Mouse (Mus musculus): ENCODE measurements around the gene Gm42688. TPM values are rescaled to one million over a fixed set of nuclear protein-coding genes. Genes with fewer than 3 reads are reported as not detected.

The Gm42688 gene
- polyA plus RNA-seq, 1 experiment from 2014 or later, result 1.9 TPM

DNA sequence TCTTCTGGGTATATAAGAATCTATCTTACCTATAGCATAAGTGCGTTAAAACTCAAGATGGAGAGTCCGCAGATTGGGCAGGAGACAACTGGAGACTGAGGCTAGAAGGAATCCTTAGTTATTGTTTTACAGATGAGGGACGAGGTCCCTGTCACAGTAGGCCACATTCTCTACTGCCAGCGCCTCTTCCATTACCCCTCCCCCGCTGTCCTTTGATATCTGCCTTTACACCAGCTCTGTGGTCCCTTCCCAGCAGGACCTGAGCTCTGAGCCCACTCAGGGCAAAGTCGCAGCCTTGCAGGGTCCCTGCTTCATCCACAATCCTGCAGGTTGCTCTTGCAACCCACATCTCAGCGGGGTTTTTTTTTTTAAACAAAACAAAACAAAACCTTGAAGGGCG is 33.2 kb upstream of the Gm42688 start:
- 6% methylated on average over 8 of the region's 8 CpGs for WGBS
- Histone ChIP-seq H3K36me3 (ENCODE audit: control insufficient read depth, insufficient read depth, low read length) (no peaks in the 10 kb centered on the region), H3K27me3 (replicated peaks; ENCODE audit: control insufficient read depth, insufficient read depth, low read length) (peaks cover 93% of the 10 kb centered on the region), H3K4me2 (ENCODE audit: low read length) (no peak overlapping the region), H3K9me3 (replicated peaks; ENCODE audit: control insufficient read depth, low read length) (no peaks in the 10 kb centered on the region), H3K4me3 (ENCODE audit: low read depth, low read length) (peak overlapping the region; percentile 10; the same call in 1 of the 2 replicates), H3K27ac (ENCODE audit: low read depth, low read length) (no peak overlapping the region), H3K4me1 (ENCODE audit: control insufficient read depth, insufficient read depth, low read length) (no peaks in the 10 kb centered on the region; the same call in 1 of the 2 replicates), H3K9ac (ENCODE audit: low read length) (no peak overlapping the region)
- DNase-seq (ENCODE audit: low spot score), result no peak
- ATAC-seq, result no peak

DNA sequence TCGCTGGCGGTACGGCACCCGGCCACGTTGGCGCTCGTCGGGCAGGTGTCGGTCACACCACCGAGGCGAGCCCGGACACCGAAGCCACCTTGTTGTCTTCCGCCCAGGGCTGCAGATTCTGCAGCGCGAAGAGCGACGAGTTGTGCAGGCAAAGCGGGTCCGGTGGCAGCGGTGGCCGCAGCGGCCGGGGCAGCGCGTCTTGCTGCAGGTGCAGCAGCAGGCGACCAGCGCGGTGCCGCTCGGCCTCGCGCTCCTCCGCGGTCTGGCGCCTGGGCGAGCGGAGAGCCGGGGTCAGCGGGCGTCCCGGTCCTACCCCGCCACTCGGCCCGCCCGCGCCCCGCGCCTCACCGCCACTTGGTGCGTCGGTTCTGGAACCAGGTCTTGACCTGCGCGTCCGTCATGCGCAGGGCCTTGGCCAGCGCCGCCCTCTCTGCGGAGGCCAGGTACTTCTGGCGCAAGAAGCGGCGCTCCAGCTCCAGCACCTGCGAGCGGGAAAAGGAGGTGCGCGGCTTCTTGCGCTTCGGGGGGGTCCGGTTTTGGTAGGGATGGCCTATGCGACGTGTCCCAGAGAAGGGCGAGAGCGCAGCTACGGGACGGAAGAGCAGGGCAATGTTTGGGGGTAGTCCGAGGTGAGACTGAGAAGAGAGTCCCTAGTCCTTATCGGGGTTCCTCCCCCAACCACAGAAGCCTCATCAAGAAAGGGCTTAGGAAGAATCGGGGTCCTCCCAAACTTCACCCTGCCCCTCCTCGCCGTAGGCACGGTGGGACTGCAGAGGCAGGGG is 32.5 kb upstream of the Gm42688 start:
- WGBS, result under 1% methylated on average over 71 of the region's 81 CpGs
- peaks cover 94% of the 10 kb centered on the region for H3K27me3 ChIP-seq (replicated peaks; ENCODE audit: control insufficient read depth, insufficient read depth, low read length)
- DNase-seq (ENCODE audit: low spot score), result no peak

DNA sequence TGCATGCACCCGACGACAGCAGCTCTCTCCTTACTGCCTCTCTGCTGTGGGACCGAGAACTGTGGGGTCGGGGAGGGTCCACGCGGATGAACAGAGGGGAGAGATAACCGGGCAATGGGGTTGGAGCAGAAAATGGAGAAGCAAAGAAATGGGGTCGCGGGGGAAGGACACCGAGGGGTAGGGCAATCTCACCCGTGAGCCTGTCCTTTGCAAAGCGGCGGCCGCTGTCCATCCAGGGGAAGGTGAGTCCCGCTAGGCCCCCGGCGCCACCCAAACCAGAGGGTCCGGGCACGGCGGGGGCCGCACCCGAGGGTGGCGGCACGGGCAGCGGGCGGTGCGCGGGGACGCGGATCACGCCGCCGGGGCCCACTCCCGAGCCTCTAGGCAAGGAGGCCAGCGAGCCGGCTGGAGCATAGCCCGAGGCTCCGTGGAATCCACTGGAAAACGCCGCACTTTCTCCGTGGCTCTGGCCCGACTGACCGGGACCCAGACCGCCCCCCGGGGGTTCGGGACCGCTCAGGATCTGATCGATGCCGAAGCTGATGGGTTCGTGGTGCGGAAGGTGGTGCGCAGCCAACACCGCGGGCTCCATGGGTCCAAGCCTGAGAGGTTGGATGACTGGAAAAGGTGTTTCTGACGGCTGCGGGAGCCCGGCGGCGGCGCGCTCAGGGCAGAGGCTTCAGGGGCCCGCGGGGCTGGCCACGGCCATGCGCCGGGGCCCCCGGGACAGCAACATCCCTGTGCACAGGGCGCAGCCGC is 31.8 kb upstream of the Gm42688 start:
- Histone ChIP-seq H3K9me3 (replicated peaks; ENCODE audit: control insufficient read depth, low read length) (no peaks in the 10 kb centered on the region), H3K9ac (ENCODE audit: low read length) (no peak overlapping the region), H3K27me3 (replicated peaks; ENCODE audit: control insufficient read depth, insufficient read depth, low read length) (peaks cover 91% of the 10 kb centered on the region), H3K36me3 (ENCODE audit: control insufficient read depth, insufficient read depth, low read length) (no peaks in the 10 kb centered on the region), H3K4me1 (ENCODE audit: control insufficient read depth, insufficient read depth, low read length) (no peaks in the 10 kb centered on the region; the same call in 1 of the 2 replicates), H3K4me2 (ENCODE audit: low read length) (0 out of 2 replicates have a peak overlapping the region, but pooled peaks have one; percentile 16), H3K27ac (ENCODE audit: low read depth, low read length) (no peak overlapping the region), H3K4me3 (ENCODE audit: low read depth, low read length) (0 out of 2 replicates have a peak overlapping the region, but pooled peaks have one; percentile 9)
- 0 out of 2 replicates have a peak, but pooled peaks have one; percentile 16 for ATAC-seq
- 1% methylated on average over 51 of the region's 69 CpGs for WGBS
- no peak for DNase-seq (ENCODE audit: low spot score)

More for the DNA sequence above, 32.5 kb upstream of the Gm42688 start:
- no peak overlapping the region for H3K9ac ChIP-seq (ENCODE audit: low read length)
- no peaks in the 10 kb centered on the region for H3K36me3 ChIP-seq (ENCODE audit: control insufficient read depth, insufficient read depth, low read length)
- ATAC-seq, result no peak
- H3K27ac ChIP-seq (ENCODE audit: low read depth, low read length), result no peak overlapping the region
- no peaks in the 10 kb centered on the region for H3K9me3 ChIP-seq (replicated peaks; ENCODE audit: control insufficient read depth, low read length)
- H3K4me1 ChIP-seq (ENCODE audit: control insufficient read depth, insufficient read depth, low read length), result no peaks in the 10 kb centered on the region; the same call in 1 of the 2 replicates
- peak overlapping the region; percentile 10; the same call in 1 of the 2 replicates for H3K4me3 ChIP-seq (ENCODE audit: low read depth, low read length)
- 0 out of 2 replicates have a peak overlapping the region, but pooled peaks have one; percentile 18 for H3K4me2 ChIP-seq (ENCODE audit: low read length)

DNA sequence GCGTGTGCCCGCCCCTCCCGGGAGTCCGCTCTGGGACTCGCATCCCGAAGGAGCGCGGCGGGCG is 31.3 kb upstream of the Gm42688 start, which contains the start of gene Tlx2:
TSS of gene Tlx2 (minus strand) at position 47 of the 64 bp plus-strand sequence.
- 0 out of 2 replicates have a peak within 1 kb of the TSS, but pooled peaks have one; percentile 9 for H3K4me3 ChIP-seq (ENCODE audit: low read depth, low read length)
- H3K36me3 ChIP-seq (ENCODE audit: control insufficient read depth, insufficient read depth, low read length), result no peaks in the 10 kb centered on the region
- H3K4me2 ChIP-seq (ENCODE audit: low read length), result 0 out of 2 replicates have a peak within 1 kb of the TSS, but pooled peaks have one; percentile 16
- H3K27me3 ChIP-seq (replicated peaks; ENCODE audit: control insufficient read depth, insufficient read depth, low read length), result peaks cover 90% of the 10 kb centered on the region
- no peak within 1 kb of the TSS for H3K27ac ChIP-seq (ENCODE audit: low read depth, low read length)
- DNase-seq (ENCODE audit: low spot score) (no peak), ATAC-seq (no peak)
- H3K9me3 ChIP-seq (replicated peaks; ENCODE audit: control insufficient read depth, low read length), result no peaks in the 10 kb centered on the region
- H3K9ac ChIP-seq (ENCODE audit: low read length), result no peak within 1 kb of the TSS
- WGBS, result 0% methylated on average over 10 of the region's 10 CpGs
- H3K4me1 ChIP-seq (ENCODE audit: control insufficient read depth, insufficient read depth, low read length), result no peaks in the 10 kb centered on the region; the same call in 1 of the 2 replicates

DNA sequence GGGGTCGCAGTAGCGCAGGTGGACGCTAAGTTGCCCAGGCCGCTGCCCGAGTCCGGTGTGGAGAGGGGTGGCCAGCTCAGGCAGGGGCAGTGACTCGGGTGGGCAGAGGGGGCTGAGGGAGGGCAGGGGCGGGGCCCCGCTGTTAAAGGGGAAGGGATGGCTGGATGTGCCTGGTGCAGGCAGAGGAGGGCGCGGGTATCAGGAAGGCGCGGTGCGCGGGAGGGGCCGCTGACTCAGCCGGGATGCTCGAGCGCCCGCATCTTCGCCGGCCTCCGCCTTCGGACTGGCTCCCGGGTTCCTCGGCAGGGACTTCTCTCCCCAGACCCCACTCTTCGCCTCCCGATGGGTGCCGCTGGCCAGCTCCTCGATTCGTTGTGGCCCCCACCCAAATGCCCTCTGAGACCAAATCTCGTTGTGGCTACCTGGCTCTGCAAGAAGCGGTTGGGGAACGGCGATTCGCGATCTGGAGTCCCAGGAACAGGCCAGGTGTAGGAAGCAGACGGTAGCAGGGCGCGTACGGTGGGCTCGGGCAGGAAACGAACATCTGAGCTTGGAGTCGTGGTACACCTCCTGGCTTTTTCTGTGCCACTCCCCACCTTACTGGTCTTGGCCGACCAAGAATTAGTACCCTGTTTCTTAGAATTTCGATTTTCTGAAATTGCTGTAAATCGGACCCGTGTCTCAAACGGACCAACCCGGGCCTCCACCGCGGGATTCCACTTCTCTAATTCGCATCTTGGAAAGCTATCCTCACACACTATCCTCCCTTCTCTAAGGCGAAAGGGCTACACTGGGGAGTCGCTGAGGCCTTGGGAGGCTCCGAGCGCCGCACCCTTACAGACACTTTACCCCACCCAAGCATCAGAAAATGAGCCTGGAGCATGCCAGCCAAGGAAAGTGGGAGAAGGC is 30.9 kb upstream of the Gm42688 start:
- peak; percentile 38 for DNase-seq (ENCODE audit: low spot score)

DNA sequence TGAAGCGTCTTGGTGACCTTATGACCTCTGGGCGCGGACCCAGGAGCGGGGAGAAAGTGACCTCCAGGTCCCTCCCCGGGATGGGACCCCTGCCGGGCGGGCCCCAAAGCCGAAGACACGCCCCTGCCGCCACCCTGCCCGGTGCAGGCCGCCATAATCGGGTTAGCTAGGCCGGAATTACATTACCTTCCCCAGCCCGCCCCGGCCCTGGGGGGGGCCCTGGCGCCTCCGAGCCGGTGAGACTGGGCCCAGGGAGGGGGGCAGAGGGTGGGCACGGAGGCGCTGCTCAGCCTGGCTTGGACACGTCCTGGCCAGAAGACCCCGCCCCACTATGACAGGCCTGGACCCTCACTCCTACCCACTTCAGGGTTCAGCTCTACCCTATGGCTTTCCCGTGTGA is 30.2 kb upstream of the Gm42688 start:
- Histone ChIP-seq H3K9me3 (replicated peaks; ENCODE audit: control insufficient read depth, low read length) (no peaks in the 10 kb centered on the region), H3K36me3 (ENCODE audit: control insufficient read depth, insufficient read depth, low read length) (no peaks in the 10 kb centered on the region), H3K27me3 (replicated peaks; ENCODE audit: control insufficient read depth, insufficient read depth, low read length) (peaks cover 89% of the 10 kb centered on the region), H3K9ac (ENCODE audit: low read length) (no peak overlapping the region), H3K27ac (ENCODE audit: low read depth, low read length) (no peak overlapping the region), H3K4me2 (ENCODE audit: low read length) (no peak overlapping the region), H3K4me1 (ENCODE audit: control insufficient read depth, insufficient read depth, low read length) (no peaks in the 10 kb centered on the region; the same call in 1 of the 2 replicates), H3K4me3 (ENCODE audit: low read depth, low read length) (no peak overlapping the region)
- peak; percentile 24; the same call in 1 of the 2 replicates for ATAC-seq
- DNase-seq (ENCODE audit: low spot score), result no peak
- WGBS, result under 1% methylated on average over 24 of the region's 24 CpGs

More for the DNA sequence above, 30.9 kb upstream of the Gm42688 start:
- H3K4me1 ChIP-seq (ENCODE audit: control insufficient read depth, insufficient read depth, low read length), result no peaks in the 10 kb centered on the region; the same call in 1 of the 2 replicates
- no peak overlapping the region for H3K9ac ChIP-seq (ENCODE audit: low read length)
- under 1% methylated on average over 55 of the region's 58 CpGs for WGBS
- H3K4me2 ChIP-seq (ENCODE audit: low read length), result 0 out of 2 replicates have a peak overlapping the region, but pooled peaks have one; percentile 16
- H3K27ac ChIP-seq (ENCODE audit: low read depth, low read length), result no peak overlapping the region
- ATAC-seq, result 0 out of 2 replicates have a peak, but pooled peaks have one; percentile 9
- H3K36me3 ChIP-seq (ENCODE audit: control insufficient read depth, insufficient read depth, low read length), result no peaks in the 10 kb centered on the region
- peaks cover 89% of the 10 kb centered on the region for H3K27me3 ChIP-seq (replicated peaks; ENCODE audit: control insufficient read depth, insufficient read depth, low read length)
- H3K9me3 ChIP-seq (replicated peaks; ENCODE audit: control insufficient read depth, low read length), result no peaks in the 10 kb centered on the region
- 0 out of 2 replicates have a peak overlapping the region, but pooled peaks have one; percentile 9 for H3K4me3 ChIP-seq (ENCODE audit: low read depth, low read length)

DNA sequence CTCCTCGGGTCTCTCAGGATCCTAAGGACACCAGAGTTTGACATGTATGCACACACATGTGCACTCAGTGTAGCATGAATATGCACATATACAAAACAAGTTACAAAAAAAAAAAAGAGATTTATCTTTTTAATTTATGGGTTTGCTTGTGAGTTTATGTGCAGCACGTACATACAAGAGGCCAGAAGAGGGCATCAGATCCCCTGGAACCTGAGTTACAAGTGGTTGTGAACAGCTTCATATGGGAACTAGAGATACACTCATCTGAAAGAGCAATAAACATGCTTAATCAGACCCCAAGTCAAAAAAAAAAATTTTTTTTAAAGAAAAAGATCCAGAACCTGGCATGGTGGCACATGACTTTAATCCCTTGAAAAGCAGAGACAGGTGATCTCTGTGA is 26.4 kb upstream of the Gm42688 start:
- no peak overlapping the region for H3K4me2 ChIP-seq (ENCODE audit: low read length)
- H3K27ac ChIP-seq (ENCODE audit: low read depth, low read length), result no peak overlapping the region
- 17% methylated on average over 2 of the region's 2 CpGs for WGBS
- peaks cover 56% of the 10 kb centered on the region for H3K27me3 ChIP-seq (replicated peaks; ENCODE audit: control insufficient read depth, insufficient read depth, low read length)
- H3K4me3 ChIP-seq (ENCODE audit: low read depth, low read length), result no peak overlapping the region
- no peaks in the 10 kb centered on the region for H3K9me3 ChIP-seq (replicated peaks; ENCODE audit: control insufficient read depth, low read length)
- H3K9ac ChIP-seq (ENCODE audit: low read length), result no peak overlapping the region
- peaks cover 4% of the 10 kb centered on the region; the same call in 1 of the 2 replicates for H3K36me3 ChIP-seq (ENCODE audit: control insufficient read depth, insufficient read depth, low read length)
- no peak for DNase-seq (ENCODE audit: low spot score)
- peaks cover 5% of the 10 kb centered on the region for H3K4me1 ChIP-seq (ENCODE audit: control insufficient read depth, insufficient read depth, low read length)
- ATAC-seq, result no peak

DNA sequence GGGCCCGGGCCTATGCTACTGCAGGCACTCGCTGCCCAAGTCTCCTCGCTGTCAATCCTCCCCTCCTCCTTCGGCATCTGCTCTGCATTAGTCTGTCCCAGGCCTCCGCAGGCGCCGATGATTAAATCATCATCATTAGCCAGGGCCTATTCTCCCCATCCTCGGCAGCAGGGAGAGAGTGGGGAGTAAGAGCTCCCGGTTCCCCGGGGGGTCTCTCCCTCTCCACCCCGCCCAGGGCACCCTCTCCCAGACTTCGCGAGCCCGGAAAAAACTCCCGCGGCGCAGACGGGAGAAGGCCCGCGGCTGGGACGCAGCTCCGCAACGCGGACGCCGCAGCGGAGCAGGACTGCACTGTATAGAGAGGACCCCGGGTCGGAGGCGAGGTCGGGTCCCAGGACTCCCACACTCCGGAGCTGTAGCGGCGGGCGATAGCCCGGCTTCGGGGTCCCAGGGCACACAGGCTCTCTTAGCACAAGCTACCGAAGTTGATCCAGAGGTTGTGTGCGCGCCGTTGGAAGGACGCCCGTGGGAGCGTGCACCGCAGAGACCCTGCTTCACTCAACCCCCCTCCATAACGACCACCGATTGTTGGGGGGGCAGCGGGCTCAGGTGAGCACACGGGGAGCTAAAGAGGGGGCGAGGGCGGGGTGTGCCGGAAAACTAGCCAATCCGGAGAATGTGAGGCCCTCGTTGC is 23.6 kb upstream of the Gm42688 start, which contains the start of gene Pcgf1:
TSS of gene Pcgf1 (plus strand) at position 240 of the 694 bp plus-strand sequence.
- Histone ChIP-seq H3K4me2 (ENCODE audit: low read length) (peak within 1 kb of the TSS; percentile 97), H3K9me3 (replicated peaks; ENCODE audit: control insufficient read depth, low read length) (no peaks in the 10 kb centered on the region), H3K4me1 (ENCODE audit: control insufficient read depth, insufficient read depth, low read length) (peaks cover 5% of the 10 kb centered on the region; the same call in 1 of the 2 replicates), H3K4me3 (ENCODE audit: low read depth, low read length) (peak within 1 kb of the TSS; percentile 72), H3K27ac (ENCODE audit: low read depth, low read length) (peak within 1 kb of the TSS; percentile 89), H3K27me3 (replicated peaks; ENCODE audit: control insufficient read depth, insufficient read depth, low read length) (peaks cover 35% of the 10 kb centered on the region), H3K9ac (ENCODE audit: low read length) (peak within 1 kb of the TSS; percentile 80), H3K36me3 (ENCODE audit: control insufficient read depth, insufficient read depth, low read length) (peaks cover 22% of the 10 kb centered on the region)
- WGBS, result 0% methylated on average over 51 of the region's 54 CpGs
- ATAC-seq (peak; percentile 66), DNase-seq (ENCODE audit: low spot score) (peak; percentile 49)
